Mouse (Mus musculus): ENCODE measurements around the gene Olfr134. TPM values are rescaled to one million over a fixed set of nuclear protein-coding genes. Genes with fewer than 3 reads are reported as not detected.
"Not testable (repeated sequence)": the region's sequence is repeated elsewhere in the genome, so short reads cannot be mapped to it uniquely, and the experiment has no call there.

Gene Olfr134
- not detected in 2 replicates for polyA plus RNA-seq (2014; fragmentation: Nextera tagmentation; extraction: Ambion mirVana)

GRCm38 (mm10) chr17:38171088-38171487 lies at the start of gene Olfr134:
Gene Olfr134, plus strand, starts transcription at chr17:38171388.
- Histone ChIP-seq H3K9me3 (ENCODE audit: control insufficient read depth, low read length) (no peaks in the 10 kb centered on the region), H3K9ac (ENCODE audit: low read length) (no peak within 1 kb of the TSS), H3K4me3 (ENCODE audit: low read depth, low read length) (no peak within 1 kb of the TSS), H3K36me3 (ENCODE audit: control insufficient read depth, insufficient read depth, low read length) (no peaks in the 10 kb centered on the region), H3K27me3 (replicated peaks; ENCODE audit: control insufficient read depth, insufficient read depth, low read length) (no peaks in the 10 kb centered on the region), H3K4me2 (ENCODE audit: low read length) (no peak within 1 kb of the TSS), H3K4me1 (replicated peaks; ENCODE audit: control insufficient read depth, insufficient read depth, low read length) (no peaks in the 10 kb centered on the region), H3K27ac (ENCODE audit: low read depth) (no peak within 1 kb of the TSS)
- ATAC-seq (replicated peaks; ENCODE audit: low FRiP score, low TSS enrichment, low read depth) (no peak), DNase-seq (ENCODE audit: low spot score) (no peak)
- 73% methylated on average over 3 of the region's 3 CpGs for WGBS

- H3K36me3 ChIP-seq (ENCODE audit: control insufficient read depth, insufficient read depth, low read length); H3K27me3 ChIP-seq (replicated peaks; ENCODE audit: control insufficient read depth, insufficient read depth, low read length); H3K4me1 ChIP-seq (replicated peaks; ENCODE audit: control insufficient read depth, insufficient read depth, low read length); ATAC-seq (replicated peaks; ENCODE audit: low FRiP score, low TSS enrichment, low read depth); H3K27ac ChIP-seq (ENCODE audit: low read depth); H3K9me3 ChIP-seq (ENCODE audit: control insufficient read depth, low read length); H3K4me3 ChIP-seq (ENCODE audit: low read depth, low read length); H3K9ac ChIP-seq (ENCODE audit: low read length); DNase-seq (ENCODE audit: low spot score); H3K4me2 ChIP-seq (ENCODE audit: low read length): not testable (repeated sequence)
- WGBS = 67% methylated on average over 1 of the region's 1 CpGs
Measured at GRCm38 (mm10) chr17:38124199-38124598, 47.0 kb upstream of the Olfr134 start.

GRCm38 (mm10) chr17:38125371-38125770 lies 45.8 kb upstream of the Olfr134 start:
- not testable (repeated sequence) for DNase-seq (ENCODE audit: low spot score); H3K27ac ChIP-seq (ENCODE audit: low read depth); H3K9me3 ChIP-seq (ENCODE audit: control insufficient read depth, low read length); H3K27me3 ChIP-seq (replicated peaks; ENCODE audit: control insufficient read depth, insufficient read depth, low read length); ATAC-seq (replicated peaks; ENCODE audit: low FRiP score, low TSS enrichment, low read depth); H3K36me3 ChIP-seq (ENCODE audit: control insufficient read depth, insufficient read depth, low read length); H3K4me1 ChIP-seq (replicated peaks; ENCODE audit: control insufficient read depth, insufficient read depth, low read length); H3K4me3 ChIP-seq (ENCODE audit: low read depth, low read length); H3K4me2 ChIP-seq (ENCODE audit: low read length); H3K9ac ChIP-seq (ENCODE audit: low read length)
- 69% methylated on average over 3 of the region's 3 CpGs for WGBS

- Histone ChIP-seq H3K9ac (ENCODE audit: low read length) (no peak within 1 kb of the TSS), H3K4me2 (ENCODE audit: low read length) (no peak within 1 kb of the TSS), H3K36me3 (ENCODE audit: control insufficient read depth, insufficient read depth, low read length) (no peaks in the 10 kb centered on the region), H3K9me3 (ENCODE audit: control insufficient read depth, low read length) (no peaks in the 10 kb centered on the region), H3K27ac (ENCODE audit: low read depth) (no peak within 1 kb of the TSS), H3K4me3 (ENCODE audit: low read depth, low read length) (no peak within 1 kb of the TSS), H3K27me3 (replicated peaks; ENCODE audit: control insufficient read depth, insufficient read depth, low read length) (no peaks in the 10 kb centered on the region), H3K4me1 (replicated peaks; ENCODE audit: control insufficient read depth, insufficient read depth, low read length) (no peaks in the 10 kb centered on the region)
- DNase-seq (ENCODE audit: low spot score) (no peak), ATAC-seq (replicated peaks; ENCODE audit: low FRiP score, low TSS enrichment, low read depth) (no peak)
- WGBS = 69% methylated on average over 1 of the region's 1 CpGs
Measured at GRCm38 (mm10) chr17:38134426-38134825, 36.8 kb upstream of the Olfr134 start, which contains the start of gene Olfr132. Gene Olfr132, minus strand, starts transcription at chr17:38134526.

- DNase-seq (ENCODE audit: low spot score) = no peak
- no peak within 1 kb of the TSS for H3K9ac ChIP-seq (ENCODE audit: low read length)
- H3K36me3 ChIP-seq (ENCODE audit: control insufficient read depth, insufficient read depth, low read length) = no peaks in the 10 kb centered on the region
- H3K9me3 ChIP-seq (ENCODE audit: control insufficient read depth, low read length) = no peaks in the 10 kb centered on the region
- no peak within 1 kb of the TSS for H3K4me2 ChIP-seq (ENCODE audit: low read length)
- no peaks in the 10 kb centered on the region for H3K4me1 ChIP-seq (replicated peaks; ENCODE audit: control insufficient read depth, insufficient read depth, low read length)
- ATAC-seq (replicated peaks; ENCODE audit: low FRiP score, low TSS enrichment, low read depth) = no peak
- no peak within 1 kb of the TSS for H3K4me3 ChIP-seq (ENCODE audit: low read depth, low read length)
- WGBS = 84% methylated on average over 2 of the region's 2 CpGs
- no peak within 1 kb of the TSS for H3K27ac ChIP-seq (ENCODE audit: low read depth)
- H3K27me3 ChIP-seq (replicated peaks; ENCODE audit: control insufficient read depth, insufficient read depth, low read length) = no peaks in the 10 kb centered on the region
Measured at GRCm38 (mm10) chr17:38144981-38145380, 26.2 kb upstream of the Olfr134 start, which contains the start of gene Olfr133. Gene Olfr133, plus strand, starts transcription at chr17:38145281.

GRCm38 (mm10) chr17:38204035-38204434 lies 32.8 kb downstream of the Olfr134 start, which contains the start of gene Olfr135:
Gene Olfr135, plus strand, starts transcription at chr17:38204335.
- ATAC-seq (replicated peaks; ENCODE audit: low FRiP score, low TSS enrichment, low read depth) (no peak), DNase-seq (ENCODE audit: low spot score) (no peak)
- no peaks in the 10 kb centered on the region for H3K36me3 ChIP-seq (ENCODE audit: control insufficient read depth, insufficient read depth, low read length)
- H3K27me3 ChIP-seq (replicated peaks; ENCODE audit: control insufficient read depth, insufficient read depth, low read length) = no peaks in the 10 kb centered on the region
- H3K4me2 ChIP-seq (ENCODE audit: low read length) = no peak within 1 kb of the TSS
- no peak within 1 kb of the TSS for H3K27ac ChIP-seq (ENCODE audit: low read depth)
- no peaks in the 10 kb centered on the region for H3K4me1 ChIP-seq (replicated peaks; ENCODE audit: control insufficient read depth, insufficient read depth, low read length)
- no peak within 1 kb of the TSS for H3K9ac ChIP-seq (ENCODE audit: low read length)
- no peak within 1 kb of the TSS for H3K4me3 ChIP-seq (ENCODE audit: low read depth, low read length)
- 96% methylated on average over 1 of the region's 1 CpGs for WGBS
- H3K9me3 ChIP-seq (ENCODE audit: control insufficient read depth, low read length) = no peaks in the 10 kb centered on the region

Other genes with a start within 250 kb of the Olfr134 start
- not detected in 2 replicates for gene Olfr761, start 218.3 kb upstream of the Olfr134 start, polyA plus RNA-seq (2014; fragmentation: Nextera tagmentation; extraction: Ambion mirVana)
- not detected in 2 replicates for gene Olfr129, start 111.3 kb upstream of the Olfr134 start, polyA plus RNA-seq (2014; fragmentation: Nextera tagmentation; extraction: Ambion mirVana)
- not detected in 2 replicates for gene Olfr130, start 107.5 kb upstream of the Olfr134 start, polyA plus RNA-seq (2014; fragmentation: Nextera tagmentation; extraction: Ambion mirVana)
- not detected in 2 replicates for gene Olfr131, start 82.7 kb upstream of the Olfr134 start, polyA plus RNA-seq (2014; fragmentation: Nextera tagmentation; extraction: Ambion mirVana)
- not detected in 2 replicates for gene Olfr132, start 36.9 kb upstream of the Olfr134 start, polyA plus RNA-seq (2014; fragmentation: Nextera tagmentation; extraction: Ambion mirVana)
- gene Olfr133, start 26.1 kb upstream of the Olfr134 start, polyA plus RNA-seq (2014; fragmentation: Nextera tagmentation; extraction: Ambion mirVana) = not detected in 2 replicates
- not detected in 2 replicates for gene Olfr135, start 32.9 kb downstream of the Olfr134 start, polyA plus RNA-seq (2014; fragmentation: Nextera tagmentation; extraction: Ambion mirVana)
- gene Olfr138, start 89.6 kb downstream of the Olfr134 start, polyA plus RNA-seq (2014; fragmentation: Nextera tagmentation; extraction: Ambion mirVana) = not detected in 2 replicates
- gene Olfr137, start 136.2 kb downstream of the Olfr134 start, polyA plus RNA-seq (2014; fragmentation: Nextera tagmentation; extraction: Ambion mirVana) = not detected in 2 replicates
- not detected in 2 replicates for gene Olfr136, start 158.4 kb downstream of the Olfr134 start, polyA plus RNA-seq (2014; fragmentation: Nextera tagmentation; extraction: Ambion mirVana)
- gene Esp36, start 248.8 kb downstream of the Olfr134 start, polyA plus RNA-seq (2014; fragmentation: Nextera tagmentation; extraction: Ambion mirVana) = not detected in 2 replicates

Measured in intestine, embryonic 14.5 days (tissue).